Mouse (Mus musculus): Measurements from ENCODE around the gene Sh3pxd2a. TPM values are rescaled to one million over a fixed set of nuclear protein-coding genes. Genes with fewer than 3 reads are reported as not detected.

The Sh3pxd2a gene
- total and polyA plus RNA-seq, 3 experiments, result 36.1 to 53.2 (median 52.3) TPM

DNA sequence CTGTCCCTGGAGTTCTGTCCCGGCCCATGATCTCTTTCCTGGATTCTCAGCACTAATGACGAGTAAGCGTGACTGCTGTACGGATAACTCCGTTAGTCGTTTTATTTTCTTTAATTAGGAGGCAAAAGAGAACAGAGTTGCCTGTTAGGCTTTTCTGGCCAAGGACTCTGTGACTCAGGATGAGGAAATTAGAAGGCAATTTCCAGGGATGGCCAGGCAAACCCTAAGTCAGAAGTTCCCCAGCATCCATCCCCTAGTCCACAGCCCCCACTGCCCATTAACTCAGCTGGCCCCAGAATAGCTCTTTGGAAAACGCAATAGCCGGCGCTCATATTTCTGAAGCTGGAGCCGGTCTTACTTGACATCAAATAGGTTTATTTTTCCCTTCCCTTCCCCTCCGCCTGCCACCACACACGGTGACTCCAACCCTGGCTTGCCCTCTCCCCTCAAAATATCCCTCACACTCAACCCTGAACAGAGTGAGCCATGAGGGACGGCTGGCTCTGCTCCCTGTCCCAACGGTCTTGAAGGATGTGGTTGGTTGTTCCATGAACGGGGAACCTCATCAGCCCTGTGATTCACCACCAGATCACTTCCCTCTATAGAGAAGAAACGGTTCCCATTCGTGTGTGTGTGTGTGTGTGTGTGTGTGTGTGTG, 5.6 kb downstream of the Sh3pxd2a start:
- intact Hi-C loops (cut with DNase I), result no loop called here
- no peak for DNase-seq
- H3K4me3 ChIP-seq, result no peak overlapping the region; the same call in 1 of the 2 replicates
- no peaks in the 10 kb centered on the region; the same call in none of the 2 replicates for H3K79me2 ChIP-seq (replicated peaks; ENCODE audit: control insufficient read depth, insufficient read depth, low read length)
- H3K9ac ChIP-seq (ENCODE audit: low read depth, low read length), result peak overlapping the region; percentile 37
- 10% methylated on average over 17 of the region's 17 CpGs for WGBS
- H3K36me3 ChIP-seq (ENCODE audit: control insufficient read depth, insufficient read depth, low read length), result peaks cover 12% of the 10 kb centered on the region; the same call in 1 of the 2 replicates
- peaks cover 57% of the 10 kb centered on the region for H3K4me1 ChIP-seq (ENCODE audit: control insufficient read depth, insufficient read depth, low read length)
- H3K27ac ChIP-seq, result peak overlapping the region; percentile 84
- no peaks in the 10 kb centered on the region for H3K27me3 ChIP-seq (ENCODE audit: control insufficient read depth, insufficient read depth, low read length)
- TF ChIP-seq EP300 (IDR thresholded peaks at IDR 0.05; ENCODE audit: insufficient read depth, low read depth, low read length) (peak; percentile 92; the same call in 1 of the 2 replicates), POLR2A (IDR thresholded peaks at IDR 0.05; ENCODE audit: insufficient read depth, low read depth, low read length) (peak; percentile 52; the same call in 1 of the 2 replicates), CTCF (IDR thresholded peaks at IDR 0.05) (no peak)

DNA sequence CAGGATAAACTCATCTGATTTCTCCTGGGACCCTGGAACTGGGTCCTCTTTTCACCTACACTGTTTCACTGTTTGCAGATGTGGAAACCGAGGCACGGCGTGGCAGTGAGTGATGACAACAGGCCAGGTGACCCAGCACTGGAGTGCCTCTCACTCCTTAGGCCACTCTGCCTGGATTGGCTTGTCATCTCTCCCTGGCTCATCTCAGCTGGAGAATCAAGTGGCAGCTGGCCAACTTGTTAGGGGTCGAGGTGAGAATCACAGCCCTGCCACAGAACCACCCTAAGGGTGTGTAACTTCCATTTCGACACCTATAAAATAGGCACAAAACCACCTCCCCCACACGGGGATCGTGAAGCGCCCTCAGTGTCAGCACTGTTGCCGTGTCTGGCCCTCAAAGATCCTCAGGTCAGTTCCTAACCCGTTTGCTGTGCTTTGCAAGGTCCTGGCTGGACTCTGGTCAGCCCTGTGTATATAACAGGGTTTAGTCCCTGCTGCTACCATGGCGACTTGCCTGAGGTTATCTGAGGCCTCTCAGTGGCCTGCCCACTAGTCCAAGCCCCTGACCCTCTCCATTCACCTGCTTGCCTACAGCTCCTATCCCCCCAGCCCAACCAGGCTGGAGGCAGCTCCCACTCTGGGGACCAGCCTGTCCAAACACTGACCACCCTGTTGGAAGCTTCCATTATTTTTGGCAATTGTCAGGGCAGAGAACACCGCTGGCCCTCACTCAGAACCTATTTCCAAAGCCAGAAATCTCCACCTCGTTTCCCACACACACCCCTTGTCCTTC, 6.3 kb downstream of the Sh3pxd2a start:
- Histone ChIP-seq H3K9ac (ENCODE audit: low read depth, low read length) (peak overlapping the region; percentile 48), H3K27me3 (ENCODE audit: control insufficient read depth, insufficient read depth, low read length) (no peaks in the 10 kb centered on the region), H3K79me2 (replicated peaks; ENCODE audit: control insufficient read depth, insufficient read depth, low read length) (no peaks in the 10 kb centered on the region; the same call in none of the 2 replicates), H3K4me3 (peak overlapping the region; percentile 4; the same call in 1 of the 2 replicates), H3K4me1 (ENCODE audit: control insufficient read depth, insufficient read depth, low read length) (peaks cover 59% of the 10 kb centered on the region), H3K36me3 (ENCODE audit: control insufficient read depth, insufficient read depth, low read length) (peaks cover 14% of the 10 kb centered on the region; the same call in 1 of the 2 replicates), H3K27ac (peak overlapping the region; percentile 84)
- peak; percentile 70 to 81 for DNase-seq
- TF ChIP-seq CTCF (IDR thresholded peaks at IDR 0.05) (no peak), POLR2A (IDR thresholded peaks at IDR 0.05; ENCODE audit: insufficient read depth, low read depth, low read length) (no peak), EP300 (IDR thresholded peaks at IDR 0.05; ENCODE audit: insufficient read depth, low read depth, low read length) (no peak; the same call in 1 of the 2 replicates)
- intact Hi-C loops (cut with DNase I), result no loop called here
- 24% methylated on average over 13 of the region's 13 CpGs for WGBS

DNA sequence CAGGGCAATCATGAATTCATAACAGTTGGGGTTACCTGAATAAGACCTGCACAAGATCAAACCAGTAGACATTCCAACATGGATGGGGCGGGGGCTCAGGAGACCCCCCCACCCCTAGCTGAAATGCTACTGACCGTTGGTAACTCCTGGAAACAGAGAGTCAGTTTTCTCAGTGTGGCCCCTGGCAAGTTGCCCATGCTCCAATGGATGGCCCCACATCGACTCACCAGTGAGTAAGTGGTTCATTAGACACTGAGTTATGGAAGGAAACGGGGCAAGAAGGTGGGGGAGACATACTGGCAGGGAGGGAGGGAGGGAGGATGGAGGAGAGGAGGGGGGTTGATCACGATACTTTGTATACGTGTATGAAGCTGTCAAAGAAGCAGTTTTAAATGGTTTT, 8.2 kb downstream of the Sh3pxd2a start:
- Histone ChIP-seq H3K36me3 (ENCODE audit: control insufficient read depth, insufficient read depth, low read length) (peaks cover 16% of the 10 kb centered on the region; the same call in 1 of the 2 replicates), H3K27ac (no peak overlapping the region), H3K27me3 (ENCODE audit: control insufficient read depth, insufficient read depth, low read length) (no peaks in the 10 kb centered on the region), H3K9ac (ENCODE audit: low read depth, low read length) (no peak overlapping the region), H3K79me2 (replicated peaks; ENCODE audit: control insufficient read depth, insufficient read depth, low read length) (no peaks in the 10 kb centered on the region; the same call in 1 of the 2 replicates), H3K4me1 (ENCODE audit: control insufficient read depth, insufficient read depth, low read length) (peaks cover 61% of the 10 kb centered on the region), H3K4me3 (no peak overlapping the region)
- intact Hi-C loops (cut with DNase I), result no loop called here
- no peak for DNase-seq
- WGBS, result 64% methylated on average over 6 of the region's 6 CpGs
- TF ChIP-seq CTCF (IDR thresholded peaks at IDR 0.05) (no peak), POLR2A (IDR thresholded peaks at IDR 0.05; ENCODE audit: insufficient read depth, low read depth, low read length) (no peak), EP300 (IDR thresholded peaks at IDR 0.05; ENCODE audit: insufficient read depth, low read depth, low read length) (no peak)

DNA sequence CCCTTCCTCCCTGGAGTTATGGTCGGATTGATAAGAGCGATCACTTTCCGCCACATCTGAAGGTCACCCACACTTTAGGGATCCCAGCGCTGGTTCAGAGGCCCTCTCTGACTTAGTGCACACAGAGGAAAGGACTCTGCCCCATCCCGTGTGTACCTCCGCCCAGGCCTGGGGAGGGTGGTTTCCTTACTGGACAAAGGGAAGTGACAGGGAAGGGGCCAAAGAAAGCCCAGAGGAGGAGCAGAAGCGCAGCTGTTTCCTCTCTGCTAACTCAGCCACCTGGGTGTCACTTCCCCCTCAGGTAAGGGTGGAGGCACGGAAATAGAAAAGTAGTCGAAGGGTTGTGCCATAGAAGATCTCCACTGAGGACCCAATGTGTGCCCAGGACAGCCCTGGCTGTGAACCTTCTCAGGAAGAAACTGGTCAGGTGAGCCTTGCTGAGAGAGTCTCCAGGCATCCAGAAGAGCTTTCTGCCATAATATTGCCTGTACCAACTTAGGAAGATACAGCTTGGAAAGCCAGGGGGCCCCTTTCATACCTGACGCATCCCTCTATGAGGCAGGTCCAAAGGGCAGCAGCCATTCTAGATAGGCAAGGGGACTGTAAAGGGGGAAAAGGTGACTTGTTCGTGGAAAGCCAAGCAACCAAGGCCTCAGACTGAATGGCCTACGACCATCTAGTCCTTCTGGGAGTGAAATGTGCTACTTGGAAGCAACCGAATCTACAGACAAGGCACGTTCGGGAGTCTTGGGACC, 9.0 kb downstream of the Sh3pxd2a start:
- Histone ChIP-seq H3K4me3 (no peak overlapping the region; the same call in 1 of the 2 replicates), H3K9ac (ENCODE audit: low read depth, low read length) (peak overlapping the region; percentile 51; the same call in 1 of the 2 replicates), H3K36me3 (ENCODE audit: control insufficient read depth, insufficient read depth, low read length) (peaks cover 17% of the 10 kb centered on the region; the same call in 1 of the 2 replicates), H3K4me1 (ENCODE audit: control insufficient read depth, insufficient read depth, low read length) (peaks cover 67% of the 10 kb centered on the region), H3K27ac (peak overlapping the region; percentile 96), H3K27me3 (ENCODE audit: control insufficient read depth, insufficient read depth, low read length) (no peaks in the 10 kb centered on the region), H3K79me2 (replicated peaks; ENCODE audit: control insufficient read depth, insufficient read depth, low read length) (no peaks in the 10 kb centered on the region; the same call in 1 of the 2 replicates)
- peak; percentile 64 to 76 for DNase-seq
- TF ChIP-seq EP300 (IDR thresholded peaks at IDR 0.05; ENCODE audit: insufficient read depth, low read depth, low read length) (peak; percentile 82; the same call in 1 of the 2 replicates), CTCF (IDR thresholded peaks at IDR 0.05) (no peak)
- 52% methylated on average over 15 of the region's 15 CpGs for WGBS
- intact Hi-C loops (cut with DNase I), result no loop called here

DNA sequence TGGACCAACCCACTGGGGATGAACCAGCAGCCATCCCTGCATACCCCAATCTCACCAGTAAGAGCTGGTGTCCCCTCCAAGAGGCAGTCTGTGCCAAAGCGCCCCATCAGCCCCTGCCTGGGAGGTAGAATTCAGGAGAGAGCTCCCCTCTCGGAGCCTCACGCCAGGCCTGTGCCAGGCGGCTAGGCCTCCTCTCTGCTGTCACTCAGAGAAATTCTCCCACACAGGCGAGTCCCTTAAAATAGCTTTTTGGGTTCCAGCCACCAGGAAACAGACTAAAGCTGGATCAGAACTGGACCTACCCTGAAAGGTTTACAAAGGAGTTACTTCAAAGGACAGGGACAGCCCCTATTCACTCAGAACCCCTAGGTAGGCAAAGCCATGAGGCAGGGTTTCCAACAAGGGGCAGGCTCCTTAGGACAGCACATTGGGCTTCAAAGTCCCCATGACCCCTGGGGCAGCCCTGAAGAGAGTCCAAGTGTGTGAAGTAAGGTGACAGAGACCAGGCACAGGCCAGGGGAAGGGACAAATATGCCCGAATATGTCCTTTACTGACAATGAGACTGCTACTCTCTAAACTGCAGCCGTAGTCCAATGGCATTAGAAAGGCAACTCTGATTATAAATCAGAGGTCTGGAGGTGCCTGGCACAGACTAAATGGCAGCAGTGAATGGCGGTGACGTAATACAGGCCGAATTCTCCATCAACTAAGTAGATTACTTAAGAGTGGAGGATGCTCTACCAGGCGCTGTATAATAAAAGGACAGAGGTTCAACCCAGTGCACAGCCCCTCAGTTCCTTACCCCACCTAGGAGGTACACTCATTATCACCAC, 9.8 kb downstream of the Sh3pxd2a start:
- Histone ChIP-seq H3K9ac (ENCODE audit: low read depth, low read length) (peak overlapping the region; percentile 59), H3K4me1 (ENCODE audit: control insufficient read depth, insufficient read depth, low read length) (peaks cover 68% of the 10 kb centered on the region), H3K79me2 (replicated peaks; ENCODE audit: control insufficient read depth, insufficient read depth, low read length) (no peaks in the 10 kb centered on the region; the same call in 1 of the 2 replicates), H3K27me3 (ENCODE audit: control insufficient read depth, insufficient read depth, low read length) (no peaks in the 10 kb centered on the region), H3K4me3 (no peak overlapping the region; the same call in none of the 2 replicates), H3K27ac (peak overlapping the region; percentile 96), H3K36me3 (ENCODE audit: control insufficient read depth, insufficient read depth, low read length) (peaks cover 22% of the 10 kb centered on the region)
- 21% methylated on average over 11 of the region's 11 CpGs for WGBS
- DNase-seq, result peak; percentile 69 to 75
- TF ChIP-seq CTCF (IDR thresholded peaks at IDR 0.05) (no peak), EP300 (IDR thresholded peaks at IDR 0.05; ENCODE audit: insufficient read depth, low read depth, low read length) (no peak), POLR2A (IDR thresholded peaks at IDR 0.05; ENCODE audit: insufficient read depth, low read depth, low read length) (peak; percentile 33; the same call in 1 of the 2 replicates)
- intact Hi-C loops (cut with DNase I), result no loop called here

All from heart, adult 2 months (tissue).